Mouse (Mus musculus): ENCODE measurements around the gene Fancg.

Gene Fancg

GRCm38 (mm10) chr4:43033481-43033880, 23.2 kb upstream of the Fancg start:
- no peak for ATAC-seq (ENCODE audit: low TSS enrichment)

- ATAC-seq (ENCODE audit: low TSS enrichment): no peak
Observed at GRCm38 (mm10) chr4:43032501-43032900, 22.2 kb upstream of the Fancg start.

GRCm38 (mm10) chr4:43031237-43031995, 21.1 kb upstream of the Fancg start, which contains the start of gene Stoml2:
Stoml2 (minus strand) TSS chr4:43031710.
- ATAC-seq (ENCODE audit: low TSS enrichment): peak; percentile 93

- peak; percentile 10 for ATAC-seq (ENCODE audit: low TSS enrichment)
Observed at GRCm38 (mm10) chr4:43030780-43031230, 20.5 kb upstream of the Fancg start.

DNA sequence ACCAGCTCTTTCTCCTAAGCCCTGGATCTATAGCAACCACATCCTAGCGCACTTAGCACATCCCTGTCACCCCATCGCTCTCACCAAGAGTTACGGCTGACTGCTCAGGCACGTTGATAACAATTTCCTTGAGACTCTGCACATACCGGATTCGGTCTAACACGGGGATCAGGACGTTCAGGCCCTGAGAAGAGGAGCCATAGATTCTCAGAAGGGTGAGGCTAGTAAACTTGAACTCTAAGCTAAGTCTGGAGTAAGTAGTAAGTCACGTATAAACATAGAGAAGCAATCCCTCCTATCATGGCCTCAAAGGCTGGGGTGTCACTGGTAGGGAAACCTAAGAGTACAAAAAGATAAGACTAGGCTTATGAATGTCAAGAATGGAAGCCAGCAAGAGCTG, 20.0 kb upstream of the Fancg start:
- ATAC-seq (ENCODE audit: low TSS enrichment): no peak

DNA sequence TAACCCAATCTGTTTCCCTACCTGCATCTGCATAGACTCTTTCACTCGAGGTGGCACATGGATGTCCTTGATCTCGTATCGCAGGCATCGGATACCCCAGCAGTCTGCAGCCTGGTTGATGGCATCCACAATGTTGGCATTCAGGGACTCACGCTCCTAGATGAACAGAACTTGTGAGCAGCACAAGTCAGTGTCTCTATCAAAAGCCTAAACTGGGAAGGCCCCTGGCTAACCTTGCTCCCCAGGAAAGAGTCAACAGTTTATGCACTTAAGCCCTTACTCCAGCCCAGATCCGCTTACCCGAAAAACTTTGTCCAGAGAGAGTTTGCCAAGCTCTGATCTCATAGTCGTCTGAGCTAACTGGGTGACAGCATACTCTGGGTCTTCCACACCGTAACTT, 19.4 kb upstream of the Fancg start:
- ATAC-seq (ENCODE audit: low TSS enrichment): no peak

- ATAC-seq (ENCODE audit: low TSS enrichment): no peak
Observed at GRCm38 (mm10) chr4:43029121-43029520, 18.8 kb upstream of the Fancg start.

GRCm38 (mm10) chr4:43025084-43025960, 15.0 kb upstream of the Fancg start, which contains the start of gene Pigo:
Pigo (minus strand) TSS chr4:43025819.
- peak; percentile 93 for ATAC-seq (ENCODE audit: low TSS enrichment)

DNA sequence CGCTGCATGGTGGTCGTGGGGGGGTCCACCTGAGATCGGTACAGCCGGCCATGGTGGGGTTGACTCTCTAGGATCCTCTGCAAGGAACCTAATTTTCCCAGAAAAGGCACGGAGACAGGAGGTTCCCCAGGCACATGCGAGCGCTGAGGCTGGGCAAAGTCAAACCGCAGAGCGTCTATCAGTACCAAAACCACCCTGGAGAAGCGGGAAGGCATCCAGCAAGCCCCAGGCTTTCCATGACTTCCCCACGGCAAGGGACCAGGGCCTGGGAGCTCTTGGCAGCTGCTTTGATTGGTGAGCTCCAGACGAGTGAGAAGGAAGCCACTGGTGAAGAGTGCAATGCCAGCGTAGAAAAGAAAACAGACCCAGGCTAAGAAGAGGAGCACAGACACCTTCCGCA, 14.4 kb upstream of the Fancg start:
- no peak for ATAC-seq (ENCODE audit: low TSS enrichment)

DNA sequence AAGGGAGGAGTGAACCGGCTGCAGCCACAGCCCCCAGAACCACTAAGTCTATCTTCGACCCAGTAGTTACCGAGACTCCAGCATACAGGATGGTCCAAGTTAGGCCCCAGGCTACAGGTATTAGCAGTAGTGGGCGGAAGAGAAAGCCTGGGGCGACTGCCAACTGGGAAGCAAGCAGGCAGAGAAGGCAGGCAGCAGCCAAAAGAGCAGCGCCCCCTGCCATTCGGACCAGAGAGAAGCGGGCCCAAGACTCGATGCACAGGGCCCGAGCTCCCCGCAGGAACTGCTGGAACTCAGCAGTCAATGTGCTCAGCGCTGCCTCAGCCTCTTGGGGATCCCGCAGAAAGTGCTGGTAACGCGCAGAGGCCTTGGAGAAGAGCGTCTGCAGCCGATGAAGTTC, 11.0 kb upstream of the Fancg start:
- ATAC-seq (ENCODE audit: low TSS enrichment): no peak

DNA sequence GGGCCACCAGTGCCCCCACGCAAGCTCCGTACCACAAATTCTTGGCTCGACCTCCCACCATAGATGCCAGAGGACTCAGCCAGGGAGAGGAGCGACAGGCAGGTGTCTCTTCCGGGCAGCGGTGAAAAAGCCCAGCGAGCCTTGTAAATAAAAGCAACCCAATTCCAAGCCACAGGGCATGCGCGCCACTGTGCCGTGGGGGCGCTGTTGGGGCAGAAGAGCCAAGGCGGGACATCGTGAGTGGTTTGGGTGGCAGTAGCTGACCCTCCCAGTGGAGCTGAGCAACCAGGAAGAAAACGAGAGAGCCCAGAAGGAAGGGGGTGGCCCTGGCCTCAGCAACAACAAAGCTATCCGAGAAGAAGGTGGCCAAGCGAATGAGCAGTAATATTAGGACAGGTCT, 10.6 kb upstream of the Fancg start:
- no peak for ATAC-seq (ENCODE audit: low TSS enrichment)

DNA sequence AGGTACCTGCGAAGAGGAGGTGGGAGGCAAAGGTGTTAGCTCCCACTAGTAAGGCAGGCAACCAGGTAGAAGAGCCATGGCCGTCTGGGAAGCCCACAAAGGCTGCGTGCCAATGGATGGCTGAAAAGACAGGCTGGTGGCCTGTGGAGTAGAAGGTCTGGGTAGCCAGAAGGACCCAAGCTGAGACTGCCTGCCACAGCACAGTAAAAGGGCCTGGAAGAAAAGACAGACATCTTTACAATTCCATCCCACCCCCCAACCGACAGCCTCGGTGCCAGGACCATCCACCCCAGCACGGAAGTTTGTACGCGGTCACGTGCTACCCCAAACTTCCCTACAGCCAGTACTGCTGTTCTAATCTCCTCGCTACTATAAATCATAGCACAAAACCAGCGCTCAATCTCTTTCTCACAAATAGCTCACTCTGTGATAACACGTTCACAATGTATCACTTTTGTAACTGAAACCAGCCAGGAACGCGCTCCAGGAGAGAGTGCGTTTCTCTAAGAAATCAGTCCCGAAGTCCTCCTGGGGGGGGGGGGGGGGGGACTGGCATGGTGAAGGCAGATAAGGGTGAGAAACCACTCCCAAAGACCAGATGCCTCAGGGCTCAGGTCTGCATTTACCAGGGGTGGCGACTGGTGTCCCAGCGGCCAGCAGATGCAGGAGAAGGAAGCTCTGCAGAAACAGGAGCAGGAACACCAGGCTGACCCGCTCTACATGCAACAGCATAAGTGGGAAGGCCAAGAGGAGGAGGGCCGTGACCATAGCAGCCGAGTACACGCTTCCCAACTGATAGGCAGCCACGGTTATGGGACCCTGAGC, 9.5 kb upstream of the Fancg start:
- ATAC-seq (ENCODE audit: low TSS enrichment): no peak

GRCm38 (mm10) chr4:43019176-43019575, 8.9 kb upstream of the Fancg start:
- no peak for ATAC-seq (ENCODE audit: low TSS enrichment)

GRCm38 (mm10) chr4:43018156-43018555, 7.8 kb upstream of the Fancg start:
- ATAC-seq (ENCODE audit: low TSS enrichment): no peak

- ATAC-seq (ENCODE audit: low TSS enrichment): no peak
Observed at GRCm38 (mm10) chr4:43012091-43012490, 1.8 kb upstream of the Fancg start.

DNA sequence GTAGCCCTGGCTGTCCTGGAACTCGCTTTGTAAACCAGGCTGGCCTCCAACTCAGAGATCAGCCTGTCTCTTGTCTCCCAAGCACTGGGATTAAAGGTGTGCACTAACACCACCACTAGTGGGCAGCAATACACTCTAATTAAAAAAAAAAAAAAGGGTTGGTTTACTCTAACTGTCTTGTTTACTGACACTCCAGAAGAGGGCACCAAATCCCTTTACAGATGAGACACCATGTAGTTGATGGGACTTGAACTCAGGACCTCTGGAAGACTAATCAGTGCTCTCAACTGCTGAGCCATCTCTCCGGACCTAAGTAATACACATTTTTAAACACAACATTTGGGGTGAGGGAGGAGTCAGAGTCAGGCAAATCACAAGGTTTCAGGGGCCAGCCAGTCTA, 4.5 kb downstream of the Fancg start:
- no peak for ATAC-seq (ENCODE audit: low TSS enrichment)

DNA sequence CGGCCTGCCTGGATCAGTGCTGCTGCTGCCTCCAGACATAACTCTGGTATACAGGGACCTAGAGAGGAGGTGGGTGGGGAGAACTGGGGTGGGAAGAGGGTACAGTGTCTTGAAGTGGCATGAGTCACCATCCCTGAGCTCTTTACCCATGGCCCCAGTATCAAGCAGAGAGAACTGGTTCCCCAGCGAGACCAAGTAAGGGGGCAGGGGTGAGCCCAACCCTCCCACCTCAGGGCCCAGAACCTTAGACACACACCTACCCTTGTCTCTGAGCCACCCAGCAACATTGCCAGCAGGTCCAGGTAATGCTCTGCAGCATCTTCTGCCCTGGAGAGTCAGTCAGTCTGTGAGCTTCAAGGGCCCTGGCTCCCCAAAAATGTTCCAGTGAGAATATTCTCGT, 5.4 kb downstream of the Fancg start:
- ATAC-seq (ENCODE audit: low TSS enrichment): no peak

- ATAC-seq (ENCODE audit: low TSS enrichment): no peak
Observed at GRCm38 (mm10) chr4:43002756-43003439, 7.4 kb downstream of the Fancg start.

DNA sequence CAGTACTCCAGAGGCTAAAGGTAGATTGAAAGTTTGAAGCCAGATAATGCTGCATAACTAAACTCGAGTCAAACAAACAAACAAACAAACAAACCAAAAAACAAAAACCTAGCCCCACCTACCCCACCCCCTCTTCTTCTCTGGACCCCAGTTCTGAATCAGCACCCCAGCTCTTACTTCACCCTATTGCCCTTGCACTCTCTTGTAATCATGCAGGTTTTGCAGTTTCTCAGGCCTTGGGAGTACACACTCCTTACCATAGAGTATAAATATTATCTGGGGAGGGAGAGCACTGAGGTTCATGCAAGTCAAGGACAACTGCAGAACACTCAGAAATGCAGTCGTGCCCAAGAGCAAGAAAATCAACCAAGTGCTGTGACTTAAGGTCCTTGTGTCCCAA, 9.0 kb downstream of the Fancg start:
- ATAC-seq (ENCODE audit: low TSS enrichment): no peak

DNA sequence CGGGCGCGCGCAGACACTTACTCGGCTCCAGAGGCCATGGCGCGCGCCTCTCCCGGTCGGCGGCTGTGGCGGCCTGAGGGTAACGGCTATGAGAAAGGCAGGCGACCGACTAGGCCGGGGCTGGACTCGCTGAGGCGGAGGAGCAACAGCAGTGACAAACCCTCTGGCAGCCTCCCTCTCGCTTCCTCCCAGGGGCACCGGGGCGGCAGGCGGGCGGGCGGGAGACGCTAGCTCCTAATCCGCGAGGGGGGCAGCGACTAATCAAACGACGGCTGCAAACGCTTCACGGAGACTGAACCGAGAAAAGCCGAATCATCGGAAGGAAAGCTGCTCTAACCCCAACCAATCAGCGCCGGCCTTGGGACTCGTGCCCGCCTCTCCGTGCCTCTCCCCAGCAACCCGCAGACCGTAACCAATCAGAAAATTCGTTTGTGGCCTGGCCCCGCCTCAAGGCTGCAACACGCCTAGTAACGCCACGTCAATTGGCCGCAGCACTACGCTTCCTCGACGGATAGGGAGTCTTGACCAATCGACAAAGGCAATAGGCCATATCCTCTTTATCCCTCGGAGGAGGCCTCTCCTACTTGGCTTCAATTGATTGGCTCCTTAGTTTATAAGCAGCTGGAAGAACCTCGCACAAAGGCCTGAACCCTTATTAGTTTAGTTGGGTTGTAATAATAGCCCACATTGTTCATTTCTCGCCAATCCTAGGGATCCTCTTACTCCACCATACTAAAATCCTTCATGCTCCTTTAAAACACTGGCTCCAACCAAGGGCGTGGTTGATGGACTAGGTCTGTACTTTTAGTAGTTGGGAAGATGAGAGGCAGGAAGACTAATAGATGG, 9.9 kb downstream of the Fancg start, which contains the start of gene Vcp:
Gene Vcp (minus strand): TSS at position 367 of the 846 bp plus-strand sequence.
- peak; percentile 93 for ATAC-seq (ENCODE audit: low TSS enrichment)
